Mouse (Mus musculus) lung, adult 2 months (tissue): Measurements from ENCODE around the gene Cpt1a.

Source experiments
- CTCF ChIP-seq: fragments of 200-500 bp; IDR thresholded peaks from 2 replicates; pipeline ENCODE4 v1.5.1; 2011; ENCODE audit warnings: mild to moderate bottlenecking, low read length, control low read depth; ENCODE audit not compliant: insufficient read depth
- POLR2A ChIP-seq: fragments of 200-500 bp; IDR thresholded peaks from 2 replicates; pipeline ENCODE4 v1.6.1; 2011; ENCODE audit warnings: low read depth, mild to moderate bottlenecking, control low read depth, low read length, borderline replicate concordance; ENCODE audit errors: extremely low read depth

DNA sequence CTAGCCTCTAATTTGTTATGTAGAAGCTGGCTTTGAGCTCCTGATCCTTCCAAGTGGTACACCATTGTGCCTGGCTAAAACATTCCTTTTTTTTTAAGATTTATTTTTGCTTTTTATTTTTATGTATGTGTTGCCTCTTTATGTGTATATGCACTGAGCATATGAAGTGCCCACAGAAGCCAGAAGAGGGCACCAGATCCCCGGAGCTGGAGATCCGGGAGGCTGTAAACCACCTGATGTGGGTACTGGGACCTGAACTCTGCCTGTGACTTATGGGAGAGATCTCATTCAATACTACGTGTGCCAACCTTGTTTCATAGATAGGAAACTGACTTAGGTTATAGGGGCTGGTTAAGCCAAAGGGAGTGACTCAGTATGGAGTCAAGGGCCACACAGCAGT lies 46.1 kb downstream of the Cpt1a start:
- TF ChIP-seq CTCF (no peak), POLR2A (no peak)
